Mouse (Mus musculus) E14TG2a.4 (cell line): Measurements from ENCODE around the gene Tinf2.

Source experiments
- CTCF ChIP-seq: conservative IDR thresholded peaks from 2 replicates; pipeline ENCODE4 v1.5.1; 2014; ENCODE audit warnings: low read length
- NANOG ChIP-seq: IDR thresholded peaks from 2 replicates; pipeline ENCODE4 v1.6.1; 2014; ENCODE audit warnings: borderline replicate concordance, low read length, mixed read lengths

- TF ChIP-seq CTCF, result no peak
- TF ChIP-seq NANOG, result no peak
Observed at GRCm38 (mm10) chr14:55658011-55658410, 23.6 kb downstream of the Tinf2 start.
